Mouse (Mus musculus) cortical plate, adult 2 months (tissue): ENCODE measurements at regions not wholly inside any gene's neighbourhood (a gene's known extent, or its start where the extent isn't known, plus 50 kb on each side); places are given as distances from the start of the nearest gene placed in this dataset.

Experiments
- CTCF ChIP-seq: fragments of 200-500 bp; IDR thresholded peaks from 2 replicates; pipeline ENCODE4 v1.5.1; 2011; ENCODE audit warnings: mild to moderate bottlenecking, control low read depth, low read length; ENCODE audit not compliant: insufficient read depth; ENCODE audit errors: extremely low read depth
- POLR2A ChIP-seq: fragments of 200-500 bp; IDR thresholded peaks from 2 replicates; pipeline ENCODE4 v1.6.1; 2011; ENCODE audit warnings: mild to moderate bottlenecking, low read length, control low read depth; ENCODE audit not compliant: insufficient read depth; ENCODE audit errors: extremely low read depth

- no peak for TF ChIP-seq CTCF
- no peak for TF ChIP-seq POLR2A
These were observed 69.8 kb upstream of the Blcap start for GRCm38 (mm10) chr2:157640873-157641272.
